Mouse (Mus musculus): ENCODE data around the gene Tnfrsf14.

DNA sequence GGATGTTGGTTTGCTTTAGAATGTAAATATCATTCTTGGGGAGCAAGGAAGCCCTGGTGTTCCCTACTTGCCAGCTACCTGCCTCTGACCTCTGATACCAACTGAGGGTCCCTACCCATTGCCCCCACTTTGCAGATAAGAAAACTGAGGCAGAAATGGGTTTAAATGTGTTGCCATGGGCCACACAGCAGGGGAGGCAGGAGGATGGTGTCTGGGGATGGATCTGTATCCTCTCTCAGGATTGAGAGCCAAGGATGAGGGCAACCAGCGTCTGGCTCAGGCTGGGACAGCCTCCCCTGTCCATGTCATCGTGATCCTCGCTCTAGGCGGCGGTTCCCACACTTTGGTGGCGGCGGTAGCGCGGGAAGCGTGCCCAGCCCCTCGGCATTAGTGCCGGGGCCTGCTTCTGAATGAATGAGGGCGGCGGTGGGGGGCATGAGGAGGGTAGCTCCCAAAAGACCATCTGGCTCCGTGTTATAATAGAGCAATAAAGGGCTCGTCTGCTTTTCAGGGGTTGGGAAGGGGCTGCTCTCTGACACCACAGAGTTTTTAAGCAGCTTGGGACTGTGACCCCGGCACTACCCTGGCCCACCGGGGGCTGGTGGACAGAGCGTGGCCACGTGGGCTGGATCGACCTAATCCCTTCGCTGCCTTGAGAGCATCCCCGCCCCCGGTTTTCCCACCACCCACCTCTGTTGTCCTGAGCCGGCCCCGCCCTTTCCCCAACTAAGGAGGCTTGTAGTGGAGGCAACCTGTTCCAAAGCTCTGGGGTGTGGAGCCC lies 24.3 kb upstream of the Tnfrsf14 start:
- TF ChIP-seq CTCF (IDR thresholded peaks at IDR 0.05; ENCODE audit: borderline replicate concordance, insufficient read depth, low read length) = no peak
- TF ChIP-seq POLR2A (IDR thresholded peaks at IDR 0.05; ENCODE audit: low read depth, low read length) = no peak

Measured in embryonic fibroblast, embryonic 13.5 days (primary cell).